ENCODE assay signal across 30 mouse cellular contexts in the genomic region with DNA sequence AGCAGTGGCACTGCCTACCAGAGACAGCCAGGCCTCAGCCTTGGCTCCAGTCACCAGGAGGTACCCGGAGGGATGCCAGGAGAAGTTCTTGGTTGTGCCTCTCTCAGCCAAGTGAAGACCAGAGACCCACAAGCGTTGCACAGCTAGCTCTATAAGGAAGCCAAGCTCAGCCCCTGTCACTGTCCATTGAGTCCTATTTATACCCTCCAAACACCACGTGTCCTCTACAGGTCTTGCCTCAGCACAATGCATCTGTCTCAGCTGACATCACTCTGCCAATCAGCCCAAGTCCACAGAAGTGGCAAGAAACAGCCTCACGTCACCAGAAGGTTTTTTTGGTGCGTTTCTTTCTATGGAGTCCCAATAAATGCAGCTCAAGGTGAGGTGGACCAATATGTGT. TPM values are rescaled to one million over a fixed set of nuclear protein-coding genes. Genes with fewer than 3 reads are reported as not detected.
"Had no signal": no experiment of that assay in that cellular context is flagged by ENCODE, and none has a peak within 500 bp of the region (broad histone marks: within the 10 kb centered on the region; RNA-seq: fewer than 3 reads in every experiment).

No protein-coding gene starts in this region.

- DNase-seq: heart, postnatal 10 days; heart, postnatal 14 days; heart, postnatal 36 days; kidney, adult 11 months; kidney, adult 18-20 months; kidney, adult 2 months; kidney, adult 8-10 months; kidney, adult 9 months; kidney, postnatal 10 days; kidney, postnatal 14 days; kidney, postnatal 25 days; kidney, postnatal 36 days; kidney, postnatal 4 days; layer of hippocampus, adult 9-11 months; layer of hippocampus, postnatal 36 days had no signal

- H3K27me3 ChIP-seq: heart, embryonic 12.5 days; heart, embryonic 13.5 days; heart, embryonic 15.5 days; hindbrain, embryonic 12.5 days; hindbrain, embryonic 13.5 days; hindbrain, embryonic 15.5 days; intestine, embryonic 15.5 days; kidney, embryonic 15.5 days had no signal

- H3K36me3 ChIP-seq: heart, embryonic 10.5 days; heart, embryonic 12.5 days; heart, embryonic 15.5 days; hindbrain, embryonic 10.5 days; hindbrain, embryonic 12.5 days; hindbrain, embryonic 13.5 days; hindbrain, embryonic 15.5 days; intestine, embryonic 15.5 days; kidney, embryonic 15.5 days had no signal

- H3K4me3 ChIP-seq: heart, embryonic 10.5 days; heart, embryonic 12.5 days; heart, embryonic 13.5 days; heart, embryonic 15.5 days; hindbrain, embryonic 10.5 days; hindbrain, embryonic 12.5 days; hindbrain, embryonic 13.5 days; hindbrain, embryonic 15.5 days; intestine, embryonic 15.5 days; kidney, embryonic 15.5 days; layer of hippocampus, adult 2 months had no signal

- H3K4me2 ChIP-seq: heart, embryonic 11.5 days; heart, embryonic 12.5 days; heart, embryonic 13.5 days; heart, embryonic 15.5 days; hindbrain, embryonic 12.5 days; hindbrain, embryonic 13.5 days; hindbrain, embryonic 14.5 days; hindbrain, embryonic 15.5 days; intestine, embryonic 15.5 days; kidney, embryonic 15.5 days had no signal

RNA-seq across cellular contexts. Expression of gene Tmem252, which starts 26.9 kb away (rescaled TPM):
- total RNA-seq: hematopoietic stem cell, adult 5-6 weeks had no signal
- polyA plus RNA-seq: inflammation-experienced regulatory T-cells, adult 6 months had no signal
